Mouse (Mus musculus): ENCODE measurements at regions not wholly inside any gene's neighbourhood (a gene's known extent, or its start where the extent isn't known, plus 50 kb on each side); places are given as distances from the start of the nearest gene placed in this dataset.

GRCm38 (mm10) chr11:56150825-56151342 lies 110.1 kb upstream of the Nmur2 start:
- no peaks in the 10 kb centered on the region for H3K27me3 ChIP-seq (ENCODE audit: control insufficient read depth, insufficient read depth, insufficient read length)

GRCm38 (mm10) chr11:56149752-56150151 lies 108.9 kb upstream of the Nmur2 start:
- no peaks in the 10 kb centered on the region for H3K79me2 ChIP-seq (ENCODE audit: control insufficient read depth, insufficient read depth)
- TF ChIP-seq FOSL1 (IDR thresholded peaks at IDR 0.05; ENCODE audit: insufficient read depth, low read length, poor library complexity, severe bottlenecking) (no peak), MYOD1 (IDR thresholded peaks at IDR 0.05; ENCODE audit: control insufficient read depth, insufficient read length, low read depth) (no peak), MAX (IDR thresholded peaks at IDR 0.05) (no peak), USF1 (IDR thresholded peaks at IDR 0.05; ENCODE audit: low read depth) (no peak), MYOG (IDR thresholded peaks at IDR 0.05; ENCODE audit: control insufficient read depth, extremely low read depth, insufficient read length) (no peak), CEBPB (IDR thresholded peaks at IDR 0.05; ENCODE audit: low read depth) (no peak), CTCF (IDR thresholded peaks at IDR 0.05; ENCODE audit: control insufficient read depth, insufficient read depth, insufficient read length) (no peak)
- no peaks in the 10 kb centered on the region for H3K27me3 ChIP-seq (ENCODE audit: control insufficient read depth, insufficient read depth, insufficient read length)

More at GRCm38 (mm10) chr11:56150825-56151342, 110.1 kb upstream of the Nmur2 start:
- H3K36me3 ChIP-seq (ENCODE audit: control insufficient read depth, insufficient read depth): no peaks in the 10 kb centered on the region
- no peak overlapping the region for H3ac ChIP-seq (ENCODE audit: control insufficient read depth, insufficient read length, low read depth)
- H3K79me3 ChIP-seq (ENCODE audit: low read depth): no peaks in the 10 kb centered on the region
- TF ChIP-seq MAX (IDR thresholded peaks at IDR 0.05) (no peak), MYOD1 (IDR thresholded peaks at IDR 0.05; ENCODE audit: control insufficient read depth, insufficient read length, low read depth) (no peak), CTCF (IDR thresholded peaks at IDR 0.05; ENCODE audit: control insufficient read depth, insufficient read depth, insufficient read length) (no peak), MYOG (IDR thresholded peaks at IDR 0.05; ENCODE audit: control insufficient read depth, extremely low read depth, insufficient read length) (no peak), FOSL1 (IDR thresholded peaks at IDR 0.05; ENCODE audit: insufficient read depth, low read length, poor library complexity, severe bottlenecking) (no peak), CEBPB (IDR thresholded peaks at IDR 0.05; ENCODE audit: low read depth) (no peak), USF1 (IDR thresholded peaks at IDR 0.05; ENCODE audit: low read depth) (no peak)
- H3K4me3 ChIP-seq (ENCODE audit: insufficient read depth, poor library complexity, severe bottlenecking): no peak overlapping the region
- H3K79me2 ChIP-seq (ENCODE audit: control insufficient read depth, insufficient read depth): no peaks in the 10 kb centered on the region

GRCm38 (mm10) chr11:56148956-56149355 lies 108.1 kb upstream of the Nmur2 start:
- H3ac ChIP-seq (ENCODE audit: control insufficient read depth, insufficient read length, low read depth): no peak overlapping the region
- no peak overlapping the region for H3K4me3 ChIP-seq (ENCODE audit: insufficient read depth, poor library complexity, severe bottlenecking)
- no peak for TF ChIP-seq MYOD1 (IDR thresholded peaks at IDR 0.05; ENCODE audit: control insufficient read depth, insufficient read length, low read depth)
- no peak for TF ChIP-seq CEBPB (IDR thresholded peaks at IDR 0.05; ENCODE audit: low read depth)
- no peak for TF ChIP-seq FOSL1 (IDR thresholded peaks at IDR 0.05; ENCODE audit: insufficient read depth, low read length, poor library complexity, severe bottlenecking)
- no peak for TF ChIP-seq CTCF (IDR thresholded peaks at IDR 0.05; ENCODE audit: control insufficient read depth, insufficient read depth, insufficient read length)
- TF ChIP-seq USF1 (IDR thresholded peaks at IDR 0.05; ENCODE audit: low read depth): no peak
- H3K36me3 ChIP-seq (ENCODE audit: control insufficient read depth, insufficient read depth): no peaks in the 10 kb centered on the region
- no peaks in the 10 kb centered on the region for H3K79me2 ChIP-seq (ENCODE audit: control insufficient read depth, insufficient read depth)
- H3K79me3 ChIP-seq (ENCODE audit: low read depth): no peaks in the 10 kb centered on the region
- H3K27me3 ChIP-seq (ENCODE audit: control insufficient read depth, insufficient read depth, insufficient read length): no peaks in the 10 kb centered on the region

More at GRCm38 (mm10) chr11:56149752-56150151, 108.9 kb upstream of the Nmur2 start:
- no peaks in the 10 kb centered on the region for H3K79me3 ChIP-seq (ENCODE audit: low read depth)
- H3K4me3 ChIP-seq (ENCODE audit: insufficient read depth, poor library complexity, severe bottlenecking): no peak overlapping the region
- no peaks in the 10 kb centered on the region for H3K36me3 ChIP-seq (ENCODE audit: control insufficient read depth, insufficient read depth)
- H3ac ChIP-seq (ENCODE audit: control insufficient read depth, insufficient read length, low read depth): no peak overlapping the region

GRCm38 (mm10) chr11:56146708-56147107 lies 105.9 kb upstream of the Nmur2 start:
- Histone ChIP-seq H3K4me3 (ENCODE audit: insufficient read depth, poor library complexity, severe bottlenecking) (no peak overlapping the region), H3ac (ENCODE audit: control insufficient read depth, insufficient read length, low read depth) (no peak overlapping the region), H3K79me3 (ENCODE audit: low read depth) (no peaks in the 10 kb centered on the region), H3K36me3 (ENCODE audit: control insufficient read depth, insufficient read depth) (no peaks in the 10 kb centered on the region), H3K79me2 (ENCODE audit: control insufficient read depth, insufficient read depth) (no peaks in the 10 kb centered on the region), H3K27me3 (ENCODE audit: control insufficient read depth, insufficient read depth, insufficient read length) (no peaks in the 10 kb centered on the region)
- TF ChIP-seq MYOD1 (IDR thresholded peaks at IDR 0.05; ENCODE audit: control insufficient read depth, insufficient read length, low read depth) (no peak), CEBPB (IDR thresholded peaks at IDR 0.05; ENCODE audit: low read depth) (no peak), CTCF (IDR thresholded peaks at IDR 0.05; ENCODE audit: control insufficient read depth, insufficient read depth, insufficient read length) (no peak), MAX (IDR thresholded peaks at IDR 0.05) (no peak), FOSL1 (IDR thresholded peaks at IDR 0.05; ENCODE audit: insufficient read depth, low read length, poor library complexity, severe bottlenecking) (no peak), USF1 (IDR thresholded peaks at IDR 0.05; ENCODE audit: low read depth) (no peak), MYOG (IDR thresholded peaks at IDR 0.05; ENCODE audit: control insufficient read depth, extremely low read depth, insufficient read length) (no peak)

- H3K27me3 ChIP-seq (ENCODE audit: control insufficient read depth, insufficient read depth, insufficient read length): peaks cover 7% of the 10 kb centered on the region
- H3K79me3 ChIP-seq (ENCODE audit: low read depth): no peaks in the 10 kb centered on the region
- no peak overlapping the region for H3K4me3 ChIP-seq (ENCODE audit: insufficient read depth, poor library complexity, severe bottlenecking)
- no peaks in the 10 kb centered on the region for H3K79me2 ChIP-seq (ENCODE audit: control insufficient read depth, insufficient read depth)
- no peaks in the 10 kb centered on the region for H3K36me3 ChIP-seq (ENCODE audit: control insufficient read depth, insufficient read depth)
- TF ChIP-seq CEBPB (IDR thresholded peaks at IDR 0.05; ENCODE audit: low read depth) (no peak), CTCF (IDR thresholded peaks at IDR 0.05; ENCODE audit: control insufficient read depth, insufficient read depth, insufficient read length) (peak; percentile 31)
- H3ac ChIP-seq (ENCODE audit: control insufficient read depth, insufficient read length, low read depth): no peak overlapping the region
Measured at GRCm38 (mm10) chr11:56131339-56131823, 90.6 kb upstream of the Nmur2 start.

Measured in C2C12 (cell line).